Mouse (Mus musculus): ENCODE results near the gene Phxr2. TPM values are rescaled to one million over a fixed set of nuclear protein-coding genes. Genes with fewer than 3 reads are reported as not detected.
A peak's percentile ranks its signal among the peaks of the same experiment; 100 is the strongest.

Gene Phxr2
- polyA plus RNA-seq, 1 experiment from 2014 or later: not detected

DNA sequence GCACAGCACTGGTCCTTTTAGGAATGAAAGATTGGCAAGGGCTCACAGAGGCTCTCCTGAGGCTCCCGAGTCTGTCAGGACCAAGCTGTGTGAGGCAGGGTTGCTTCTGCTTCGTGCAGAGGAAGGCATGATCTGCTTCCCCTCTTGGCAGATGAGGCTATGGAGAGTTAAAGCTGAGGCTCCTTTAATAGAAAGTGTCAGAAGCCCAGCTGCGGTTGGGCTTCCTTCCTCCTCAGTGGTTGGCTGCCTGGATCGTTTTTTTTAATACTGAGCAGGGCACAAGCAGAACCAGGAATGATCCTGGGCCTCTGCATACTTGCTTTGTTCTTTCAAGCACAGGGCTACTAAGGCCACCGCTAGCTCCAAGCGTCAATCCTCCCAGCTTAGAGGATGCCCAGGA is 4.5 kb upstream of the Phxr2 start:
- H3K4me3 ChIP-seq (replicated peaks): no peak overlapping the region
- no peaks in the 10 kb centered on the region for H3K9me3 ChIP-seq
- ATAC-seq: no peak
- no peak overlapping the region for H3K4me2 ChIP-seq (replicated peaks)
- 45% methylated on average over 6 of the region's 6 CpGs for WGBS
- no peak overlapping the region for H3K27ac ChIP-seq
- H3K9ac ChIP-seq: no peak overlapping the region
- no peaks in the 10 kb centered on the region for H3K36me3 ChIP-seq
- H3K4me1 ChIP-seq (replicated peaks): peaks cover 11% of the 10 kb centered on the region; the same call in 1 of the 2 replicates
- no peaks in the 10 kb centered on the region for H3K27me3 ChIP-seq (replicated peaks)

GRCm38 (mm10) chr10:99127691-99128261 is 1.7 kb upstream of the Phxr2 start:
- H3K36me3 ChIP-seq: no peaks in the 10 kb centered on the region
- H3K4me3 ChIP-seq (replicated peaks): no peak overlapping the region
- peak; percentile 84 for ATAC-seq
- no peaks in the 10 kb centered on the region for H3K27me3 ChIP-seq (replicated peaks)
- peaks cover 11% of the 10 kb centered on the region; the same call in 1 of the 2 replicates for H3K4me1 ChIP-seq (replicated peaks)
- no peaks in the 10 kb centered on the region for H3K9me3 ChIP-seq
- H3K27ac ChIP-seq: peak overlapping the region; percentile 83
- H3K9ac ChIP-seq: no peak overlapping the region
- peak overlapping the region; percentile 17; the same call in 1 of the 2 replicates for H3K4me2 ChIP-seq (replicated peaks)
- 63% methylated on average over 11 of the region's 11 CpGs for WGBS

GRCm38 (mm10) chr10:99126954-99127353 is 829 bp upstream of the Phxr2 start:
- Histone ChIP-seq H3K27ac (peak overlapping the region; percentile 83), H3K4me3 (replicated peaks) (no peak overlapping the region), H3K36me3 (no peaks in the 10 kb centered on the region), H3K27me3 (replicated peaks) (no peaks in the 10 kb centered on the region), H3K9ac (no peak overlapping the region), H3K4me2 (replicated peaks) (no peak overlapping the region), H3K4me1 (replicated peaks) (peaks cover 8% of the 10 kb centered on the region; the same call in 1 of the 2 replicates), H3K9me3 (no peaks in the 10 kb centered on the region)
- 71% methylated on average over 14 of the region's 14 CpGs for WGBS
- ATAC-seq: peak; percentile 80

GRCm38 (mm10) chr10:99119471-99119870 is 6.7 kb downstream of the Phxr2 start:
- no peak for ATAC-seq
- Histone ChIP-seq H3K36me3 (no peaks in the 10 kb centered on the region), H3K27me3 (replicated peaks) (no peaks in the 10 kb centered on the region), H3K4me3 (replicated peaks) (no peak overlapping the region), H3K9me3 (no peaks in the 10 kb centered on the region), H3K9ac (no peak overlapping the region), H3K27ac (no peak overlapping the region), H3K4me2 (replicated peaks) (no peak overlapping the region), H3K4me1 (replicated peaks) (peaks cover 24% of the 10 kb centered on the region)
- WGBS: 87% methylated on average over 4 of the region's 4 CpGs

DNA sequence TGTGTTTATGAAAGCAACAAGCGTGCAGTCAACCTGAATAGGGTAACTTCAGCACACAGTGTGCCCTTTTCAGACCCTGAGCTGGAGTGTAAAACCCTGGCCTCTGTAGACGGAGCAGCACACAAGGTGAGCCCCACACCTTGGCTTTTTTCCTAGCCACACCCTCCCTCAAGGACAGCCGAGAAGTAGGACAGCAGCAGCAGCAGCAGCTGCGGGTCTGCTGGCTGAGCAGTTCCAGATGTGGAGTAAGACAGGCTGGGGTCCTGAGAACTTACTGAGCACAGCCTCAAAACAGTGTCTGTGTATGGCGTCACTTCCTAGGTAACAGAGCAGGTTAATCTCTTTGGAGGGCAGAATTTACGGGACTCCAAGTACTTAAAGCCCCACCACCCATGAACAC is 7.4 kb downstream of the Phxr2 start:
- Histone ChIP-seq H3K4me2 (replicated peaks) (peak overlapping the region; percentile 17), H3K27me3 (replicated peaks) (no peaks in the 10 kb centered on the region), H3K27ac (peak overlapping the region; percentile 81), H3K9me3 (no peaks in the 10 kb centered on the region), H3K4me3 (replicated peaks) (no peak overlapping the region), H3K36me3 (no peaks in the 10 kb centered on the region), H3K9ac (no peak overlapping the region), H3K4me1 (replicated peaks) (peaks cover 27% of the 10 kb centered on the region)
- 36% methylated on average over 6 of the region's 6 CpGs for WGBS
- ATAC-seq: peak; percentile 70

GRCm38 (mm10) chr10:99117876-99118275 is 8.2 kb downstream of the Phxr2 start:
- WGBS: 37% methylated on average over 10 of the region's 10 CpGs
- peaks cover 33% of the 10 kb centered on the region for H3K4me1 ChIP-seq (replicated peaks)
- peak; percentile 56 for ATAC-seq
- no peak overlapping the region for H3K4me3 ChIP-seq (replicated peaks)
- no peak overlapping the region for H3K9ac ChIP-seq
- H3K27me3 ChIP-seq (replicated peaks): no peaks in the 10 kb centered on the region
- H3K4me2 ChIP-seq (replicated peaks): no peak overlapping the region; the same call in 1 of the 2 replicates
- H3K9me3 ChIP-seq: no peaks in the 10 kb centered on the region
- H3K36me3 ChIP-seq: no peaks in the 10 kb centered on the region
- H3K27ac ChIP-seq: peak overlapping the region; percentile 81

DNA sequence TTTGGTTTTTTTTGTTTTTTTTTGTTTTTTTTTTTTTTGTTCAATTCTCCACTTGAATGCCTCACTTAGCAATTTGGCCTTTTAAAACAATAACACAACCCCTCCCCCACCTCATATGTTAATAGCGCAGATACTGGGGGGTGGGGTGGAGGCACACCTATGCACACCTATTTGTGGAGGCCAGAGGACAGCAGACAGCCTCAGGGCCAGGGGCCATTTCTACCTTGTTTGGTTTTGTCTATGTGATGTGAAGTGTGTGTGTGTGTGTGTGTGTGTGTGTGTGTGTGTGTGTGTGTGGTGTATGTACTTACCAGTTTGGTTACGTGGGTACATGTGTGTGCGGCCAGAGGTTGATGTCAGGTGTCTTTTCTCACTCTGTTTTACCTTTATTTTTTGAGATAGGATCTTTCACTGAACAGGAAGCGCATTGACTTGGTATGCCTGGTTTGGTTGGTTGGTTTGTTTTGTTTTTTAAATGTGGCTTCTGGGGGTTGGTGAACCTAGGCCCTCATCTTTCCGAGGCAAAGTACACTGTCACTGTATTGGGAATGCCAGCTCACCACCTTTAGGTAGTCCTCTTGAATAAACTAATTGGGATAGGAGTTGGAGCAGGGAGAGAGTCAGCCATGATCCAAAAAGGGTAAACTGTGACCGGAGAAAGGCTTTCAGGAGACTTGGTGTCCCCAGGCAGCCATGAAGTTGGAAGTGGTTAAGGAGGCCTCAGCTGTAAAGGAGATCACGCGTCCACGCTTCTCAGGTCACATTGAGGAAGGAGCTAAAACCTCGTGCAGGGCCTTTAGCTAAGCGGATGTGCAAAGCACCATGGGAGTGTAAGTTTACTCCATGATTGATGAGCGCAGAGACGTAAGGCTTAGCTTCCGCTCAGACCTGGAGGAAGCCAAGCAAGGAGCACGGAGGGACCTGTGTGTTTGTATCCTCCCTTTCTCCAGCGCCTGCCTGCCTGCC is 9.2 kb downstream of the Phxr2 start:
- no peak overlapping the region for H3K4me3 ChIP-seq (replicated peaks)
- H3K27ac ChIP-seq: peak overlapping the region; percentile 73
- H3K4me1 ChIP-seq (replicated peaks): peaks cover 33% of the 10 kb centered on the region
- no peak overlapping the region for H3K9ac ChIP-seq
- H3K4me2 ChIP-seq (replicated peaks): 0 out of 2 replicates have a peak overlapping the region, but pooled peaks have one; percentile 9
- WGBS: 72% methylated on average over 16 of the region's 16 CpGs
- H3K27me3 ChIP-seq (replicated peaks): no peaks in the 10 kb centered on the region
- no peaks in the 10 kb centered on the region for H3K36me3 ChIP-seq
- H3K9me3 ChIP-seq: no peaks in the 10 kb centered on the region
- no peak; the same call in 1 of the 2 replicates for ATAC-seq

DNA sequence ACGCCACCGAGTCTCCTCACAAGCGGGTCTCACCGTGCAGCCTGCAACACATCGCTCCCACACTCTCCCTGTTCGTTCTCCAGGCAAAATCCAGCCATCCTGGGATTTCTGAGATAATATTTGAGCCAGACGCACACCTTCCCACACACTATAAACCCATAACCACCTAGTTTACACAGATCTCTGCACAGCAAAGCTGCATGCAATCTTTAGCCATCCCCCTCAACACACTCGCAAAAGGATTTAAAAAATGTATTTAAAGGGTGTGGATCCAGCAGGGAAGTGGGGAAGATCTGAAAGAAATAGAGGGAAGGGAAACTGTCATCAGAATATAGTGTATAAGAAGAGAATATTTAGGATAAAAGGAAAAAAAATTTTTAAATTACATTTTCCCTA is 9.9 kb downstream of the Phxr2 start:
- ATAC-seq: no peak
- H3K4me1 ChIP-seq (replicated peaks): peaks cover 35% of the 10 kb centered on the region
- H3K4me2 ChIP-seq (replicated peaks): peak overlapping the region; percentile 36
- H3K4me3 ChIP-seq (replicated peaks): no peak overlapping the region
- no peaks in the 10 kb centered on the region for H3K9me3 ChIP-seq
- peak overlapping the region; percentile 74 for H3K27ac ChIP-seq
- H3K36me3 ChIP-seq: no peaks in the 10 kb centered on the region
- H3K27me3 ChIP-seq (replicated peaks): no peaks in the 10 kb centered on the region
- no peak overlapping the region for H3K9ac ChIP-seq
- WGBS: 40% methylated on average over 8 of the region's 8 CpGs

- no peaks in the 10 kb centered on the region for H3K27me3 ChIP-seq (replicated peaks)
- no peak overlapping the region for H3K4me3 ChIP-seq (replicated peaks)
- no peak overlapping the region for H3K9ac ChIP-seq
- no peak for ATAC-seq
- no peaks in the 10 kb centered on the region for H3K9me3 ChIP-seq
- H3K4me1 ChIP-seq (replicated peaks): peaks cover 37% of the 10 kb centered on the region
- 31% methylated on average over 18 of the region's 18 CpGs for WGBS
- peak overlapping the region; percentile 74 for H3K27ac ChIP-seq
- no peaks in the 10 kb centered on the region for H3K36me3 ChIP-seq
- H3K4me2 ChIP-seq (replicated peaks): peak overlapping the region; percentile 36
Measured at GRCm38 (mm10) chr10:99115471-99116236, 10.5 kb downstream of the Phxr2 start.

DNA sequence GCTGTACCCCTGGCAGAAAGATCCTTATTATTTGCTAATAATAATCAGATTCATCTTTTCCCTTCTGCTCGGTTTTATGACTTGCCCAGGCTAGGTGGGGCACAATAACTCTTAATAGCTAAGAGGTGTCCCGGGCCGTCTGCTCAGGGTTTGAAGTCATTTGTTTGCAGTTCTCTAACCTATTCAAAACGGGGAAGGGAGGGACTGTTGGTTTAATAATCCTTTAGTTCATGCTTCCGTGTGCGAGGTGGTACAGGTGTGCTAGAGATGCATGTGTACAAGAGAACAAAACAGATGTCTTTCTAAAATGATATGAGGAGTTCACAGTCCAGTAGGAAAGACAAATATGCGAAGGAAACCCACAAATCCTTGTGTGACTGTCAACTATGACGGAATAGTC is 11.8 kb downstream of the Phxr2 start:
- H3K9me3 ChIP-seq: peaks cover 2% of the 10 kb centered on the region; the same call in 1 of the 2 replicates
- WGBS: 54% methylated on average over 8 of the region's 8 CpGs
- H3K4me2 ChIP-seq (replicated peaks): peak overlapping the region; percentile 27; the same call in 1 of the 2 replicates
- no peak overlapping the region for H3K4me3 ChIP-seq (replicated peaks)
- H3K27ac ChIP-seq: peak overlapping the region; percentile 82
- H3K4me1 ChIP-seq (replicated peaks): peaks cover 37% of the 10 kb centered on the region
- 0 out of 2 replicates have a peak, but pooled peaks cover 3% of the 10 kb centered on the region for H3K36me3 ChIP-seq
- H3K9ac ChIP-seq: no peak overlapping the region
- H3K27me3 ChIP-seq (replicated peaks): no peaks in the 10 kb centered on the region
- peak; percentile 62 for ATAC-seq

DNA sequence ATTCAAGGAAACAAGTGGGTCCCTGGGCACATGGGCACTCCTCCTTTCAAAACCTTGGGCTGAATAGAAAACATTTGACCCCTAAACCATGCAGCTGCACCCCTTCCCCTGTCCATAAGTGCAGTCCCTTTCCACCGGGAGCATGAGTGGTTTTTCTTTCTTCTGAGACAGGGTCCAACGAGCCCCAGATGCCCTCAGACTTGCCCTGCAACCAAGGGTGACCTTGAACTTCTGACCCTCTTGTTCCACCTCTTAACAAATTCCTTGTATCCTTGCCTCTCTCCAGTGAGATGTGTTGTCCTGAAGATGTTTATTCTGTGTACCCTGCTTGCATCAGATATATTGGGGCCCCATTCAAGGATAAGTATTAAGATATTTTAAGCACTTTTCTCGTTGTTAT is 12.6 kb downstream of the Phxr2 start:
- H3K36me3 ChIP-seq: peaks cover 7% of the 10 kb centered on the region; the same call in 1 of the 2 replicates
- no peaks in the 10 kb centered on the region for H3K27me3 ChIP-seq (replicated peaks)
- ATAC-seq: no peak
- WGBS: 25% methylated on average over 3 of the region's 3 CpGs
- peak overlapping the region; percentile 82; the same call in 1 of the 2 replicates for H3K27ac ChIP-seq
- H3K9me3 ChIP-seq: peaks cover 5% of the 10 kb centered on the region; the same call in 1 of the 2 replicates
- peak overlapping the region; percentile 35; the same call in 1 of the 2 replicates for H3K4me2 ChIP-seq (replicated peaks)
- no peak overlapping the region for H3K9ac ChIP-seq
- H3K4me1 ChIP-seq (replicated peaks): peaks cover 37% of the 10 kb centered on the region
- no peak overlapping the region for H3K4me3 ChIP-seq (replicated peaks)

All from intestine, embryonic 15.5 days (tissue).